Mouse (Mus musculus): ENCODE measurements around the gene Cdh23. TPM values are rescaled to one million over a fixed set of nuclear protein-coding genes. Genes with fewer than 3 reads are reported as not detected.

Cdh23 gene
- polyA plus RNA-seq, 2 experiments = 0.73 to 2.7 TPM

DNA sequence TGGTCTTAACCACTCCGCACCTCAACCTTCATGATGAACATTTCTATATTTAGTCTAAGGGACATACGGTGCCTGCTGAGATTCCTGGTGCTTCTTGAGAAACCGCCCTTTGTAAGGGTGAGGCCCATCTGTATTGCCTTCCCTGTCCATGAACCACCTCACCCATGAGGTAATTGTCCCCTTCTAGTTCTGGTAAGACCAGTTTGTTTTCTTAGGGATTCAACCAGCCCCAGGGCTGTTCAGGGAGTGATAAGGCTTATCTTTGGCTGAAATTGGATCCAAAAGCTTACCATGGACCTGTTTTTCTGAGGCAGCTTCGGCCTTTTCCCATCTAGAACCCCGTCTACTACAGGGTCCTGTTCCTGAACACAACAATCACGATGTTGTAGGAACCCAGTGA lies 440.2 kb downstream of the Cdh23 start:
- ATAC-seq (ENCODE audit: low FRiP score, low read depth) = no peak
- no peak for DNase-seq (ENCODE audit: low spot score)
- H3K27ac ChIP-seq (replicated peaks; ENCODE audit: low read depth, low read length) = no peak overlapping the region
- no peak overlapping the region for H3K9ac ChIP-seq (ENCODE audit: low read depth, low read length, severe bottlenecking)
- H3K27me3 ChIP-seq (ENCODE audit: control insufficient read depth, insufficient read depth, low read length) = no peaks in the 10 kb centered on the region
- no peak overlapping the region for H3K4me2 ChIP-seq (replicated peaks; ENCODE audit: low read depth, low read length, severe bottlenecking)
- WGBS = 83% methylated on average over 6 of the region's 6 CpGs
- no peaks in the 10 kb centered on the region for H3K36me3 ChIP-seq (ENCODE audit: control insufficient read depth, insufficient read depth, low read length)
- no peak overlapping the region for H3K4me3 ChIP-seq (replicated peaks; ENCODE audit: low read length)
- H3K9me3 ChIP-seq (ENCODE audit: control insufficient read depth, low read length) = no peaks in the 10 kb centered on the region
- no peak for TF ChIP-seq POLR2A (IDR thresholded peaks at IDR 0.05; ENCODE audit: borderline replicate concordance, extremely low read depth, insufficient read depth, insufficient read length)
- no peaks in the 10 kb centered on the region for H3K4me1 ChIP-seq (ENCODE audit: control insufficient read depth, insufficient read depth, low read length)

Other genes with a start within 250 kb of the Cdh23 start
- gene Slc29a3, start 56.3 kb upstream of the Cdh23 start, polyA plus RNA-seq (2012; rRNA removed) = 10.0 and 13.7 TPM in 2 replicates
- 10.4 and 10.6 TPM in 2 replicates for gene Slc29a3, start 56.3 kb upstream of the Cdh23 start, polyA plus RNA-seq (2014; fragmentation: Nextera tagmentation; extraction: Ambion mirVana)
- 21.8 and 29.6 TPM in 2 replicates for gene Unc5b, start 135.1 kb upstream of the Cdh23 start, polyA plus RNA-seq (2012; rRNA removed)
- gene Unc5b, start 135.1 kb upstream of the Cdh23 start, polyA plus RNA-seq (2014; fragmentation: Nextera tagmentation; extraction: Ambion mirVana) = 6.2 and 7.0 TPM in 2 replicates

Data from limb, embryonic 14.5 days (tissue).